Mouse (Mus musculus): ENCODE measurements around the gene Sox15. TPM values are rescaled to one million over a fixed set of nuclear protein-coding genes. Genes with fewer than 3 reads are reported as not detected.

The Sox15 gene
- polyA plus RNA-seq, 1 experiment from 2014 or later = not detected

DNA sequence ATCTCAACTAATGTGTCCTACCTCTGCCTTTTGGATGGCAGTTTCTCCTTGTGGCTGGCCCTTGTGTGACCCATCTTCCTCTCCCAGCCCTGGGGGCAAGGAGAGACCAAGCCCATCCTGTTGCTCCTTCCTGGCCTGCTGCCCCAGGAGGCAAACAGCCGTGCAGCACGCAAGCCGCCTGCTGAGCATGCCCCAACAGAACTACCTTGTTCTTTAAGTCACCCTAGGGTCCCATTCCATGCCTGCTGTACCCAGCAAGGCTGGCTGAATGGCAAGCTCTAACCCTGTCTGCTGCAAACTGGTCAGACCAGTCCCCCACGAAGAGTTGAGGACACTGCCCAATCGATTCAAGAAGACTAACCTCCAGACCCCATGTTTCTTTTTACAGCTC lies 946 bp downstream of the Sox15 start:
- H3K9ac ChIP-seq (replicated peaks; ENCODE audit: low read length) = no peak overlapping the region
- peaks cover 67% of the 10 kb centered on the region for H3K36me3 ChIP-seq (ENCODE audit: control insufficient read depth, insufficient read depth, low read length)
- 0 out of 2 replicates have a peak, but pooled peaks cover under 1% of the 10 kb centered on the region for H3K4me1 ChIP-seq (ENCODE audit: control insufficient read depth, insufficient read depth, low read length)

DNA sequence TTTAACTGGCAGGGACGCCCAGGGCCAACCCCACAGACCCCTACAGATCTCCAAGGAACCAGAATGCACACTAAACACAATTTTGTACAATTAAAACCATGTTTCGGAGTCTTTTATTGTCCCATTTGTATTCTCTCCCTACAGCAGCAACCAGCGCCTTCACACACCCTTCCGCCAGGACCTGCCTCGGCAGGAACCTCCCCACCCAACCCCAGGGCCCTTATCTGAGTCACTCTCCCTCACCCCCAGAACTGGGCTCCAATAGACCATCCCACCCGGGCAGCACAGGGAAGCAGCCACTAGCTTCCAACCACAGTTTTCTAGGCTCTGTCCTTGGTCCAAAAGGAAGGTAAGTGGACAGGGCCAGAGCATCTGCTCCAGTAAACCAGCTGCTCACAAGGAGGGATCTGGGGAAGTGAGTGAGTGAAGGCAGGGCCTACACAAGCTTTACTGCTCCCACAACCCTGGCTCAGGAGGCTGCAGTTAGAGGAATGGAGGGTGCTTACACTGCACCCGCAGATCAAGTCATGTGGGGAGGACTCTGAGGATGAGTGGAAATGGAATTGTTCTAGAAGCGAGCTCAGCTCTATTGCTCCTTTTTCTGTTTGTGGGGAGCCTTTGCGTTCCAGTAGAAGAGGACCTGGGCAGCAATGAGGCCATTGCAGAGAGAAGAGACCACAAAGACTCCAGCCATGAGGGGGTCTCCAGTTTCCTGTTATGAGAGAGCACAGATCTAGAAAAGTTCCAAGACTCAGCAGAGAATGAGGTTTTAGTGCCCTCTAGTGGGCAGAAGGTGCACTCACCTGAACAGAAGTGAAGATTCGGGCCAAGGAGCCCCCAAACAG lies 1.7 kb downstream of the Sox15 start:
- Histone ChIP-seq H3K9me3 (ENCODE audit: control insufficient read depth, low read length) (no peaks in the 10 kb centered on the region), H3K27ac (replicated peaks; ENCODE audit: low read depth, low read length) (no peak overlapping the region), H3K4me1 (ENCODE audit: control insufficient read depth, insufficient read depth, low read length) (peaks cover 7% of the 10 kb centered on the region; the same call in 1 of the 2 replicates), H3K9ac (replicated peaks; ENCODE audit: low read length) (no peak overlapping the region), H3K36me3 (ENCODE audit: control insufficient read depth, insufficient read depth, low read length) (peaks cover 59% of the 10 kb centered on the region), H3K27me3 (ENCODE audit: control insufficient read depth, insufficient read depth, low read length) (no peaks in the 10 kb centered on the region), H3K4me3 (replicated peaks; ENCODE audit: low read depth, low read length) (no peak overlapping the region), H3K4me2 (ENCODE audit: low read length) (no peak overlapping the region)
- ATAC-seq (ENCODE audit: low FRiP score, low TSS enrichment) (no peak), DNase-seq (peak; percentile 88)
- WGBS = 83% methylated on average over 10 of the region's 10 CpGs

More for the DNA sequence above, 946 bp downstream of the Sox15 start:
- DNase-seq (no peak), ATAC-seq (ENCODE audit: low FRiP score, low TSS enrichment) (no peak)
- no peak overlapping the region for H3K4me2 ChIP-seq (ENCODE audit: low read length)
- H3K27me3 ChIP-seq (ENCODE audit: control insufficient read depth, insufficient read depth, low read length) = no peaks in the 10 kb centered on the region
- no peak overlapping the region for H3K27ac ChIP-seq (replicated peaks; ENCODE audit: low read depth, low read length)
- 90% methylated on average over 5 of the region's 5 CpGs for WGBS
- H3K4me3 ChIP-seq (replicated peaks; ENCODE audit: low read depth, low read length) = no peak overlapping the region
- H3K9me3 ChIP-seq (ENCODE audit: control insufficient read depth, low read length) = no peaks in the 10 kb centered on the region

DNA sequence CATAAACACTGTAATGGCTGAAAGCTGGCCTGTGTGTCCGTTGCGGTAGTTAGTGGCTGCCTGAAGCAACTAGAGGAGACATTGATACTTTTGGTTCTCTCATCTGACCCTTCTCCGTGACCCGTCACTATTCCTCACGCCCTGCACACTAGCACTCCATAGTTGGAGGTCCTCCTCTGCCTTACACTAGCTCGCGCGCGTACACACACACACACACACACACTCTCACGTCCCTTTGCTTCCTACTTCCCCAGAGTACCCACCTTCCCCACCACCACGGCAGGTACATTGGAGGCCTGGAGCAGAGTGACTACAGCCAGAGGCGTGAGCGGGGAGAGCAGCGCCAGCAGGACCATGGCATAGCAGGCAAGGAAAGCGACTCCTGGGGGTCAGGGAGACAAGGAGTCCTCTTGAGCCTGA lies 2.4 kb downstream of the Sox15 start:
- H3K4me2 ChIP-seq (ENCODE audit: low read length) = no peak overlapping the region
- H3K27me3 ChIP-seq (ENCODE audit: control insufficient read depth, insufficient read depth, low read length) = no peaks in the 10 kb centered on the region
- 86% methylated on average over 15 of the region's 15 CpGs for WGBS
- ATAC-seq (ENCODE audit: low FRiP score, low TSS enrichment) (no peak), DNase-seq (no peak)
- H3K36me3 ChIP-seq (ENCODE audit: control insufficient read depth, insufficient read depth, low read length) = peaks cover 53% of the 10 kb centered on the region
- no peak overlapping the region for H3K4me3 ChIP-seq (replicated peaks; ENCODE audit: low read depth, low read length)
- peaks cover 7% of the 10 kb centered on the region; the same call in 1 of the 2 replicates for H3K4me1 ChIP-seq (ENCODE audit: control insufficient read depth, insufficient read depth, low read length)
- H3K9ac ChIP-seq (replicated peaks; ENCODE audit: low read length) = no peak overlapping the region
- no peak overlapping the region for H3K27ac ChIP-seq (replicated peaks; ENCODE audit: low read depth, low read length)
- H3K9me3 ChIP-seq (ENCODE audit: control insufficient read depth, low read length) = no peaks in the 10 kb centered on the region

DNA sequence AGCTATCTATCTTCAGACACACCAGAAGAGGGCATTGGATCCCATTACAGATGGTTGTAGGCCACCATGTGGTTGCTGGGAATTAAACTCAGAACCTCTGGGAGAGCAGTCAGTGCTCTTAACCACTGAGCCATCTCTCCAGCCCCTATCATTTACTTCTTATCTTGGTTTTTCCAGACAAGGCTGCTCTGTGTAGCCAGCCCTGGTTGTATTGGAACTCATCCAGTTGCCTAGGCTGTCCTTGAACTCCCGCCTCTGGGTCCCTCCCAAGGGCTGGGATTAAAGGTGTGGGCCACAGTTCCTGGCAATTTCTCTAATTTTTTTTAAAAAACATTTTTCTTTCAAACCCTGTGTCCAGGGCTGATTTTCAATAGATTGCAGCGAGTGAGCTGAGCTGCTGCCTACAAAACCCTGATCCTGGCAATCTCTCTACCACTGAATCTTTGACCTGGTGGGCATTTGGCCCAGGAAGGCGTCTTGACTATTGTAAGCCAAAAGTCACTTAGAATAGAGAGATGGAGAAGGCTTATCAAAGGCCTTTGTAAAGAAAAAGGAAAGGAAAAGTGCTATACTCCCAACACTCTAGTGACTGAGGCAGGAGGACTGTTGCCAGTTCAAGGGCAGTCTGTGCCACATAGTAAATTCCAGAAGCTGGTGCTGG lies 6.2 kb downstream of the Sox15 start:
- 75% methylated on average over 3 of the region's 3 CpGs for WGBS
- peak overlapping the region; percentile 52 for H3K4me3 ChIP-seq (replicated peaks; ENCODE audit: low read depth, low read length)
- no peak overlapping the region for H3K27ac ChIP-seq (replicated peaks; ENCODE audit: low read depth, low read length)
- no peaks in the 10 kb centered on the region for H3K27me3 ChIP-seq (ENCODE audit: control insufficient read depth, insufficient read depth, low read length)
- H3K4me1 ChIP-seq (ENCODE audit: control insufficient read depth, insufficient read depth, low read length) = peaks cover 13% of the 10 kb centered on the region
- peaks cover 56% of the 10 kb centered on the region for H3K36me3 ChIP-seq (ENCODE audit: control insufficient read depth, insufficient read depth, low read length)
- DNase-seq (no peak), ATAC-seq (ENCODE audit: low FRiP score, low TSS enrichment) (no peak)
- peak overlapping the region; percentile 63 for H3K4me2 ChIP-seq (ENCODE audit: low read length)
- no peak overlapping the region; the same call in 1 of the 2 replicates for H3K9ac ChIP-seq (replicated peaks; ENCODE audit: low read length)
- no peaks in the 10 kb centered on the region for H3K9me3 ChIP-seq (ENCODE audit: control insufficient read depth, low read length)

DNA sequence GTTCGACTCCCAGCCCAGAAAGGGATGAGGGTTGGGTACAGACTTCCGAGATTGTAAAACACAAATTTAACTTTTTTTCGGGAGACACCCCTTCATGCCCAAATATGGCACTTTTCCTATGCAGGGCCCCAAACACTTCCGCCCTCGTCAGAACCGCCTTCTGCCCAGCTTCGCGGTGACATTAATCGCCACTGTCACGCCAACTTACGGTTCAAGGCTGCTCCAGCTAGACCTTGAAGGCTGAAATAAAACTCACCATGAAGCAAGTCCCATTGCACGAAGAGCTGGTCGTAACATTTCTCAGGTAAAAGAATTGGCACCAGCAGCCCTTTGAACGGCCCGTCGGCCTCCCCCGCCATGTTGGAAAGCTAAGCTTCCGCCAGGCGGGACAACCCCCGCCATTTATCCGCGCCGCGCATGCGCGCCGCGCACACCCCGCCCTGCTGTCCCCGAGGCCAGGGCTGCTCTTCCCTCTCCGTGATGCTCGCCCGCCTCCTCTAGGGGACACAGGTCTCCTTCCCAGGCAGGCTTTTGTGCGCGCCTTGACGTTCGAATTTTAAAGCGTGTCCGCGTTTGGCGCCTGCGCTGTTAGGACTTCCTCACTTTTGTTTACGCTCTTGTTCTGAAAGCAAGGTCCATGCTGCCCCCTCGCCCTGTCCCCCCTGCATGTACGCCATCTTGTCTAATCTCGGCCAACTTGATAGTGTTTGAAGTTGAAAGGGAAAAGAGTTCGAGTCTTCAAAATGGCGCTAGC lies 7.3 kb downstream of the Sox15 start, which contains the start of gene Mpdu1:
Gene Mpdu1, minus strand, starts transcription at position 430 of the 754 bp plus-strand sequence.
- no peaks in the 10 kb centered on the region for H3K9me3 ChIP-seq (ENCODE audit: control insufficient read depth, low read length)
- DNase-seq = peak; percentile 98
- H3K27me3 ChIP-seq (ENCODE audit: control insufficient read depth, insufficient read depth, low read length) = no peaks in the 10 kb centered on the region
- ATAC-seq (ENCODE audit: low FRiP score, low TSS enrichment) = peak; percentile 95
- H3K4me2 ChIP-seq (ENCODE audit: low read length) = peak within 1 kb of the TSS; percentile 63
- peak within 1 kb of the TSS; percentile 63 for H3K9ac ChIP-seq (replicated peaks; ENCODE audit: low read length)
- H3K36me3 ChIP-seq (ENCODE audit: control insufficient read depth, insufficient read depth, low read length) = peaks cover 59% of the 10 kb centered on the region
- peak within 1 kb of the TSS; percentile 93 for H3K27ac ChIP-seq (replicated peaks; ENCODE audit: low read depth, low read length)
- under 1% methylated on average over 48 of the region's 48 CpGs for WGBS
- H3K4me3 ChIP-seq (replicated peaks; ENCODE audit: low read depth, low read length) = peak within 1 kb of the TSS; percentile 52
- H3K4me1 ChIP-seq (ENCODE audit: control insufficient read depth, insufficient read depth, low read length) = peaks cover 13% of the 10 kb centered on the region

DNA sequence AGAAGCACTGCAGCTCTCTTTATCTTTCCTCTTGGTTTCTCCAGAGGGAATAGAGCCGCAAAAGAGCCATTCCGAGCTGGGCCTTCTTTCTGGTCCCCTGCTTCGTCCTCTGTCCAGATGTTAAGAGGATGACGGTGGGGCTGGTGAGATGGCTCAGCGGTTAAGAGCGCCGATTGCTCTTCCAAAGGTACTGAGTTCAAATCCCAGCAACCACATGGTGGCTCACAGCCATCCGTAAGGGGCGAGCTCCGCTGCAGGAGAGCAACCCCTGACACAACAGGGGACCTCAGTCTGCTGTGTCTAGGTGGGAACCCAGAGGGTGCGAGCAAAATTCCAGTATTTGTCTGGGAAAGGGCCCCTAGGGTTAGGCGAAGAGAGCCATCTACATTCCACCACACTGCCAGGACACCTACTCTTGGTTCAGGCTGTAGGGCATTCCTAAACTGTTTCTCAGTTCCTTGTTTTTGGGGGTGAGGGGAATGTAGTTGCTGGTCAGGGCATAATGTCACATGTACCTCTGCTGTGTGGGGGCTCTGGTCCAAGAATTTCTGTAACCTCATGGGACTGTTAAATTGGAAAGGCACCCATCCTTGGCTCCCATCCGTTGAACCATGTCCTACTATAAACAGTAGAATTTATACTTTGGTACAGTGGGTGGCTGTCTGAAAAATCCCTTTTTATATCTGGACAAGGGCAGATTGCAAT lies 8.0 kb downstream of the Sox15 start:
- H3K4me3 ChIP-seq (replicated peaks; ENCODE audit: low read depth, low read length) = peak overlapping the region; percentile 52
- H3K27me3 ChIP-seq (ENCODE audit: control insufficient read depth, insufficient read depth, low read length) = no peaks in the 10 kb centered on the region
- H3K4me1 ChIP-seq (ENCODE audit: control insufficient read depth, insufficient read depth, low read length) = peaks cover 13% of the 10 kb centered on the region
- peaks cover 59% of the 10 kb centered on the region for H3K36me3 ChIP-seq (ENCODE audit: control insufficient read depth, insufficient read depth, low read length)
- no peaks in the 10 kb centered on the region for H3K9me3 ChIP-seq (ENCODE audit: control insufficient read depth, low read length)
- WGBS = 68% methylated on average over 13 of the region's 13 CpGs
- ATAC-seq (ENCODE audit: low FRiP score, low TSS enrichment) (peak; percentile 13; the same call in 1 of the 2 replicates), DNase-seq (no peak)
- peak overlapping the region; percentile 93 for H3K27ac ChIP-seq (replicated peaks; ENCODE audit: low read depth, low read length)
- peak overlapping the region; percentile 46; the same call in 1 of the 2 replicates for H3K9ac ChIP-seq (replicated peaks; ENCODE audit: low read length)
- H3K4me2 ChIP-seq (ENCODE audit: low read length) = peak overlapping the region; percentile 63

DNA sequence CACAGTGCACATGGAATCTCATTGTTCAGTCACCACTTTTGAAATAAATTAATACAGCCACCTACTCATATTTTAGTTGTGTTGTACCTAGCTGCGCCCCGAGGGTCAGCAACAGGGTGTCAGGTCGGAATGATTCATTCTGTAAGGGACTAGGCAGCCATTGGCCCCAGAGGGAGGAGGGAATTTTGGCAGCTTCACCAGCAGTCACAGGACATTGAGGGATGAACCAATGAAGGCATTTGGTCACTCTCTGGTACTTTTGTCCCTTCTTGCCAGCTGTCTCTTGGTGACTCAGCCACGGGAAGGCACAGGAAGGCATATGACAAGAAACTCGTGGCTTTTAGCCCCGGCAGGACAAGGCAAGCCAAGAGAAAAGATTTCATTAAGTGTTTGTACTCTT lies 8.7 kb downstream of the Sox15 start:
- H3K27ac ChIP-seq (replicated peaks; ENCODE audit: low read depth, low read length) = peak overlapping the region; percentile 93
- 85% methylated on average over 6 of the region's 6 CpGs for WGBS
- no peak for DNase-seq
- no peaks in the 10 kb centered on the region for H3K27me3 ChIP-seq (ENCODE audit: control insufficient read depth, insufficient read depth, low read length)
- H3K9ac ChIP-seq (replicated peaks; ENCODE audit: low read length) = no peak overlapping the region
- no peak for ATAC-seq (ENCODE audit: low FRiP score, low TSS enrichment)
- no peaks in the 10 kb centered on the region for H3K9me3 ChIP-seq (ENCODE audit: control insufficient read depth, low read length)
- H3K36me3 ChIP-seq (ENCODE audit: control insufficient read depth, insufficient read depth, low read length) = peaks cover 59% of the 10 kb centered on the region
- no peak overlapping the region for H3K4me2 ChIP-seq (ENCODE audit: low read length)
- no peak overlapping the region for H3K4me3 ChIP-seq (replicated peaks; ENCODE audit: low read depth, low read length)
- H3K4me1 ChIP-seq (ENCODE audit: control insufficient read depth, insufficient read depth, low read length) = peaks cover 13% of the 10 kb centered on the region

DNA sequence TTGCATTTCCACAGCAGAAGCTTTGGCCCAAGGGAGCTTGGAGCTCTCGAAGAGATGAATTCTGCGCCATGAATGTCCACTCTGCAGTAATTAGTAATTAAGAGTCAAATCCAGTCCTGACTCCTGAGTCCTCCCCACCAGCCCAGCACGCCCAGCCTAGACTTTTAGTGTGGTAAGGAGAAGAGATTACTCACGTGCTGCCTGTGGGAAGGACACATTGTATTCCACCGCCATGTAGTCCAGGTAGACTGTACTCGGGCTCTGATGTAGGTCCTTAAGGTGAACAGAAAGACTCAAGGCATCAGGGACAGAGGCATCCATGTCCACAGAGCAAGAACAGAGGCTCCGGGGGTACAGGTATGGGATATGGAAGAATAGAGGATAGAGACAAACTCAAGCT lies 9.7 kb downstream of the Sox15 start:
- no peak overlapping the region for H3K4me2 ChIP-seq (ENCODE audit: low read length)
- 94% methylated on average over 7 of the region's 7 CpGs for WGBS
- no peak overlapping the region for H3K27ac ChIP-seq (replicated peaks; ENCODE audit: low read depth, low read length)
- H3K9ac ChIP-seq (replicated peaks; ENCODE audit: low read length) = no peak overlapping the region
- ATAC-seq (ENCODE audit: low FRiP score, low TSS enrichment) (no peak), DNase-seq (no peak)
- H3K4me3 ChIP-seq (replicated peaks; ENCODE audit: low read depth, low read length) = no peak overlapping the region
- H3K27me3 ChIP-seq (ENCODE audit: control insufficient read depth, insufficient read depth, low read length) = no peaks in the 10 kb centered on the region
- H3K4me1 ChIP-seq (ENCODE audit: control insufficient read depth, insufficient read depth, low read length) = peaks cover 15% of the 10 kb centered on the region
- peaks cover 64% of the 10 kb centered on the region for H3K36me3 ChIP-seq (ENCODE audit: control insufficient read depth, insufficient read depth, low read length)
- H3K9me3 ChIP-seq (ENCODE audit: control insufficient read depth, low read length) = no peaks in the 10 kb centered on the region

Measured in midbrain, embryonic 14.5 days (tissue).